Mouse (Mus musculus) effector memory CD4-positive, alpha-beta T cell, adult 7 months (primary cell): ENCODE data around the gene Atg10. TPM values are rescaled to one million over a fixed set of nuclear protein-coding genes. Genes with fewer than 3 reads are reported as not detected.

Source experiments
- polyA plus RNA-seq: library from polyadenylated mRNA; unstranded; fragments of 100-300 nt; shearing (Covaris generic); gene quantifications from one replicate; pipeline ENCODE4 v1.2.1, GENCODE M21; 2017

The Atg10 gene
- polyA plus RNA-seq, result 16.0 TPM

GRCm38 (mm10) chr13:91223587-91224437, at the start of gene Atg10:
TSS of gene Atg10 (minus strand) at chr13:91223968.

GRCm38 (mm10) chr13:90922751-90923612, 300.8 kb downstream of the Atg10 start, which contains the start of gene Rps23:
TSS of gene Rps23 (plus strand) at chr13:90922958.

GRCm38 (mm10) chr13:90905176-90905575, 318.6 kb downstream of the Atg10 start, which contains the start of gene Atp6ap1l:
TSS of gene Atp6ap1l (minus strand) at chr13:90905355.

Other genes starting within 250 kb of the Atg10 start
- 66.7 TPM for gene Ssbp2, start 236.3 kb upstream of the Atg10 start, polyA plus RNA-seq